Mouse (Mus musculus) intestine, embryonic 16.5 days (tissue): ENCODE data around the gene Prkg1. TPM values are rescaled to one million over a fixed set of nuclear protein-coding genes. Genes with fewer than 3 reads are reported as not detected.

ENCODE experiments used
- ATAC-seq: fragments of 200-750 bp; cut with Nextera tagmentation; 2 replicates; pipeline ENCODE4 v1.8.0; 2017; ENCODE audit warnings: moderate TSS enrichment, moderate library complexity
- H3K27ac ChIP-seq: fragments of 300-500 bp; sonication (generic); 2 replicates; pipeline ENCODE4 v1.5.1; 2014; ENCODE audit warnings: mild to moderate bottlenecking, low read length
- H3K27me3 ChIP-seq: fragments of 300-500 bp; sonication (generic); replicated peaks from 2 replicates; pipeline ENCODE4 v1.6.1; 2014; ENCODE audit warnings: low read length, control low read depth, mixed read lengths; ENCODE audit not compliant: control insufficient read depth, insufficient read depth
- H3K36me3 ChIP-seq: fragments of 300-500 bp; sonication (generic); 2 replicates; pipeline ENCODE4 v1.6.1; 2014; ENCODE audit warnings: low read length, control low read depth; ENCODE audit not compliant: control insufficient read depth, insufficient read depth
- H3K4me1 ChIP-seq: fragments of 300-500 bp; sonication (generic); 2 replicates; pipeline ENCODE4 v1.6.1; 2014; ENCODE audit warnings: low read length, control low read depth, mixed read lengths; ENCODE audit not compliant: control insufficient read depth, insufficient read depth
- H3K4me2 ChIP-seq: fragments of 300-500 bp; sonication (generic); 2 replicates; pipeline ENCODE4 v1.6.1; 2014; ENCODE audit warnings: low read depth, low read length, control low read depth
- H3K4me3 ChIP-seq: fragments of 300-500 bp; sonication (generic); 2 replicates; pipeline ENCODE4 v1.5.1; 2014; ENCODE audit warnings: mild to moderate bottlenecking, low read length
- H3K9ac ChIP-seq: fragments of 300-500 bp; sonication (generic); 2 replicates; pipeline ENCODE4 v1.6.1; 2014; ENCODE audit warnings: low read depth, low read length
- H3K9me3 ChIP-seq: fragments of 300-500 bp; sonication (generic); 2 replicates; pipeline ENCODE4 v1.6.1; 2016; ENCODE audit warnings: low read length, control low read depth; ENCODE audit not compliant: control insufficient read depth
- WGBS: fragments of 180-500 bp; shearing (Covaris S2); extraction: QIAGEN DNeasy Blood & Tissue Kit; methylation state at CpG from one replicate; pipeline ENCODE4 v1.1.7; 2014; 5-methylcytosine and 5-hydroxymethylcytosine counted together
- polyA plus RNA-seq: library from polyadenylated mRNA; unstranded; fragments of >200 nt; fragmentation: Nextera tagmentation; extraction: Ambion mirVana; gene quantifications from 2 replicates; pipeline ENCODE4 v1.2.1, GENCODE M21; 2015

Gene Prkg1
- polyA plus RNA-seq, 1 experiment from 2014 or later: 6.6 TPM

DNA sequence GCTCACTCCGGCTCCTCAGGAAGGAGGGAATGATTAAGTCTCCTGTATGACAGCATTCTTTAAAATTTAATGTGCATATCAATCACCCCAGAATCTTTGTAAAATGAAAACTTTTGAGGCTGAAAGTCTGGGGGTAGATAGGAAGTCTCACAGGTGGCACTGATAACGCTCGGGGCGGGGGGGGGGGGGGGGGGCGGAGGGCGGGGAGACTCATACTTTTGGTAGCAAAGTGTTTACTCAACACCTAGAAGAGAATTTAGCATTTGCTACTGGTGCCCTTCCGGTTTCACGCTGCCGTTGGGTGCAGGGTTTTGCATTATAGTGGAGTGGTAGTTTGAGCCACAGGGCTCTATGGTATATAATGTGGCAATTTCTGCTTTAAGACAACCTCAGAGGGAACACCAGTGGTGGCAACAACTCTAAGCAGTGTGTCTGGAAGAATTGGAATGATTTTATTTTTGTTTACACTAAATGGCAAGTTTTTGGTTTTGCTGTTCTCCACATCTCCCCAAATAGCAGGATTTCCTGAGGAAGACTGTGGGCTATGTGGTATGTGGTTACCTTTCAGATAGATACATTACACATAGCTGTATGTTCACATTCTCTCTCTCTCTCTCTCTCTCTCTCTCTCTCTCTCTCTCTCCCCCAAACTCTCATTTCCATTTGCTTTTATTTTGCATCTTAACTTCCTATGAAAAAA lies 427.5 kb downstream of the Prkg1 start:
- Histone ChIP-seq H3K9ac (no peak overlapping the region), H3K27me3 (no peaks in the 10 kb centered on the region), H3K36me3 (no peaks in the 10 kb centered on the region), H3K27ac (no peak overlapping the region), H3K9me3 (no peaks in the 10 kb centered on the region), H3K4me1 (no peaks in the 10 kb centered on the region), H3K4me2 (no peak overlapping the region), H3K4me3 (no peak overlapping the region)
- WGBS: 62% methylated on average over 8 of the region's 9 CpGs
- no peak for ATAC-seq

DNA sequence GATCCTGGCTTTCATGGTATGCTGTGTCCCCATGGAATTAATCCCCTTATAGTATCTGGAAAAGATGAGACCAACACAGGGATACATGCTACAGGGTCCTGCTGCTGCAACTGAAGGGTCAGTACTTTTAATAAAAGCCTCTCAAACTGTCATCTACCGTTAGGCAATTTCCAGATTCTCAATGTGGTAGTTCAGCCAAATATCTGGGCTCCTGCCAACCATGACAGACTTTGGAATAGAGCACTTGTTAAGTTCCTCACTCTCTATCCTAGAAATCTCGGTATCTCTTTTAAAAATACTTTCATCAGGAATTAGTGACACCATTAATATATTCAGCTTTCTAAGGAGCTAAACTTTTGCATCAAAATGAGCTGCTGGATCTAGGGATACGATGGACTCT lies 428.5 kb downstream of the Prkg1 start:
- WGBS: 68% methylated on average over 3 of the region's 3 CpGs
- Histone ChIP-seq H3K9ac (no peak overlapping the region), H3K27ac (no peak overlapping the region), H3K9me3 (no peaks in the 10 kb centered on the region), H3K4me2 (no peak overlapping the region), H3K4me1 (no peaks in the 10 kb centered on the region), H3K27me3 (no peaks in the 10 kb centered on the region), H3K4me3 (no peak overlapping the region), H3K36me3 (no peaks in the 10 kb centered on the region)
- ATAC-seq: no peak

DNA sequence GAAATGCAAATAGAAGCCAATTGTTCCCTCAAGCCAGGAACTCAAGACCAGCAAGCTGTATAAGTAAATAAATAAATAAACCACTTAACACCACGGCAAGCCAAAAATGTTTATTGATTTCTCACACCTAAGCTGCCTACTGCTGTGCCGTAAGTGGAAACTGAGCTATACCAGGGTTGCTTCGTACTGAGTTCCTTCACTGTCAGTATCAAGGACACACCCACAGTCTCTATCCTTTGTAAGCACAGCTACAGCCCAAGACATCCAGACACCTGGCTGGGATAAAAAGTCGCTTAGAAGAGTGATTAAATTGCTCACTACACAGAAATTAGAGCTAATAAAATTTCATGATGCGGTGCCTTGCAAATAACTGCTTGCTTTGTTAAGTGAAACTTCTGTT lies 434.9 kb downstream of the Prkg1 start:
- H3K9ac ChIP-seq: no peak overlapping the region
- H3K4me3 ChIP-seq: no peak overlapping the region
- ATAC-seq: no peak
- H3K4me1 ChIP-seq: 0 out of 2 replicates have a peak, but pooled peaks cover 2% of the 10 kb centered on the region
- no peaks in the 10 kb centered on the region for H3K9me3 ChIP-seq
- 33% methylated on average over 5 of the region's 5 CpGs for WGBS
- H3K27ac ChIP-seq: no peak overlapping the region
- no peaks in the 10 kb centered on the region for H3K36me3 ChIP-seq
- no peak overlapping the region for H3K4me2 ChIP-seq
- H3K27me3 ChIP-seq: no peaks in the 10 kb centered on the region

DNA sequence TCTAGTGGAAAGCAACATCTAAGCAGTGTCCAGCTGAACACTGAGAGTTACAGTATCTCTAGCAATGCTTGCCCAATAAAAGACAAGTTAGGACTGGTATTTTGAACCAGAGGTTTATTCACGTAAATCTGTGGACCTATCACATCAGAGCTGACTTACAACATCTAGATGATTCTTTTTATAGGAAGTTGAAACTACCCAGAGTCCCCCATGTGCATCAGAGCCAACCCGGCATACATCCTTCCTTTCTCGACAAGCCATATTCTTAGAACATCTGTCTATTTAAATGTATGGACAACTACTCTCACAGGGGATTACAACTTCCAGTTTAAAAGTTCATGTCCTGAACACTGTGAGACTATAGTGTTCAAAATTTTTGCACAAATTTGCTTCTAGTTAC lies 460.1 kb downstream of the Prkg1 start:
- no peak overlapping the region for H3K9ac ChIP-seq
- no peak overlapping the region for H3K4me2 ChIP-seq
- H3K9me3 ChIP-seq: no peaks in the 10 kb centered on the region
- H3K4me1 ChIP-seq: no peaks in the 10 kb centered on the region
- 80% methylated on average over 3 of the region's 3 CpGs for WGBS
- no peaks in the 10 kb centered on the region for H3K36me3 ChIP-seq
- H3K27ac ChIP-seq: no peak overlapping the region
- H3K4me3 ChIP-seq: no peak overlapping the region
- no peaks in the 10 kb centered on the region for H3K27me3 ChIP-seq
- ATAC-seq: no peak

DNA sequence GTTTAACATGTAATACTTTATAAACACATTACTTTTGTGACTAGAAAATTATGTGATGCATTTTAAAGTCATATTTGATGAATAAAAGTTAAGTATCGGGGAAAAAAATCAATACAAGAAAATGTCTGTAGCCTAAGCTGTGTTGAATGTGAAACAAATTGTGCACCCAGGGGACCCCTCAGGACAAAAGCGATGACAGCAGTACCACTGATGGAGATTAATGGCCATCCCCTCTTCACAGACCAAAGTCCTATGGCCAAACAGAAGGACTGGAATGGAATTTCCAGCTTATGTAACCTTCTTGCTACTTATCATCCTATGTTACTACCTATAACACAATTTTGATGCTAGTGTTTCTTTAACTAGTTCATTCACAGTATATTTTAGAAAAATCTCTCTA lies 473.6 kb downstream of the Prkg1 start:
- Histone ChIP-seq H3K4me1 (no peaks in the 10 kb centered on the region), H3K4me3 (no peak overlapping the region), H3K27ac (no peak overlapping the region), H3K36me3 (no peaks in the 10 kb centered on the region), H3K4me2 (no peak overlapping the region), H3K27me3 (no peaks in the 10 kb centered on the region), H3K9ac (no peak overlapping the region), H3K9me3 (no peaks in the 10 kb centered on the region)
- ATAC-seq: no peak
- WGBS: 75% methylated on average over 2 of the region's 2 CpGs

DNA sequence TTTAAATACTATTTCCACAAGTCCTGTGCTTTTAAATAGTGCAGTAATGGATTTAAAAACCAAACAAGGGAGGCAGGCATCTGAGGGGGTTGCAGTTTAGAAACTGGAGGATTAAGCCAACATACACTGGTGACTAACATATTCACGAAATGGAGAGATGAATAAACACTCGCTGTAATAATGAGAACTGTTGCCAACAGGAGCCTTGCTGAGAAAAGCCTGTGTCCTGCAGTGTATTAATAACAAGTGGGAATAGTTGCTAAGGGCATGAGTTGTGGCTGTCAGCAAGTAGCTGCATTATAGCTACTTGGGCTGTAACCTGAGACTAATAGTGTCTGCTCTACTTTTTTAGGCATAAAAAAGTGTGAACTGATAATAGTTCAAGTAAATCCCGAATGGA lies 480.3 kb downstream of the Prkg1 start:
- H3K4me2 ChIP-seq: no peak overlapping the region
- no peak overlapping the region for H3K9ac ChIP-seq
- H3K4me1 ChIP-seq: no peaks in the 10 kb centered on the region
- H3K36me3 ChIP-seq: no peaks in the 10 kb centered on the region
- ATAC-seq: no peak
- no peaks in the 10 kb centered on the region for H3K27me3 ChIP-seq
- H3K9me3 ChIP-seq: no peaks in the 10 kb centered on the region
- WGBS: 28% methylated on average over 3 of the region's 3 CpGs
- no peak overlapping the region for H3K4me3 ChIP-seq
- H3K27ac ChIP-seq: no peak overlapping the region

DNA sequence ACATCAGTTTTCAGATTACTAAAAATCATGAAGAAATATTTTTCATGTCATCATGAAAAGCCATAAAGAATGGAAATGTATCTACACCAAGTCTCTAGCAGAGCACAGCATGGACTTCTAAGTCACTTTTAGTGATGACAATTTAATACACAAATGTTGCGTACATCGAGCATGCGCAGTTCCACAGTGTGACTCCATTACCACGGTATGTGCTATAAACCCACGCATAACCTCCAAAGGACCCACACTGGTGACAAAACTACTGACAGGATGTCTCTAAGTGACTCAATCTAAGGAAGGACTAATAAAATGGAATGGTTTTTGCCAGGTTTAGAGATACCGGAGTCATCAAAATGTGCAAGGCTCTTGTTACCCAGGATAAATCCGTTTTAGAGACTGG lies 480.7 kb downstream of the Prkg1 start:
- Histone ChIP-seq H3K27ac (no peak overlapping the region), H3K9me3 (no peaks in the 10 kb centered on the region), H3K4me2 (no peak overlapping the region), H3K4me3 (no peak overlapping the region), H3K36me3 (no peaks in the 10 kb centered on the region), H3K4me1 (no peaks in the 10 kb centered on the region), H3K9ac (no peak overlapping the region), H3K27me3 (no peaks in the 10 kb centered on the region)
- ATAC-seq: no peak
- 85% methylated on average over 7 of the region's 7 CpGs for WGBS

DNA sequence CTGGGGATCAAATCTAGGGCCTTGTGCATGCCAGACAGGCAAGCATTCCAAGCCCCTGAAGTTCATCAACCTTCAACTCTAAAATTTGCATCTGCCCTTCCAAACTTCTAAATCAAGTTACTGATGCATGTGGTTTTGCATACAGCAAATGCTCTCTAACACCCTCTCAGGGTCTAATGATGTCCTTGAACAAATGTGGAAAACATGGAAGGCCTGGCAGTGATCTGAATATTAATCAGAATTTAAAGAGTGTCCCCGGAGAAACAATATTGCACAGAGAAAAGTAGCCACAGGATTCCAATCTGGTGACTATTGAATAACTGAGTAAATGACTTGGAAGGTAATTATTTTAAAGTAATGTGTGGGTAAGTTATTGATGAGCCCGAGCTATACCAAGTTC lies 481.2 kb downstream of the Prkg1 start:
- no peaks in the 10 kb centered on the region for H3K9me3 ChIP-seq
- H3K4me2 ChIP-seq: no peak overlapping the region
- no peak overlapping the region for H3K27ac ChIP-seq
- no peaks in the 10 kb centered on the region for H3K36me3 ChIP-seq
- H3K27me3 ChIP-seq: no peaks in the 10 kb centered on the region
- H3K9ac ChIP-seq: no peak overlapping the region
- no peaks in the 10 kb centered on the region for H3K4me1 ChIP-seq
- ATAC-seq: no peak
- no peak overlapping the region for H3K4me3 ChIP-seq
- 88% methylated on average over 2 of the region's 2 CpGs for WGBS

DNA sequence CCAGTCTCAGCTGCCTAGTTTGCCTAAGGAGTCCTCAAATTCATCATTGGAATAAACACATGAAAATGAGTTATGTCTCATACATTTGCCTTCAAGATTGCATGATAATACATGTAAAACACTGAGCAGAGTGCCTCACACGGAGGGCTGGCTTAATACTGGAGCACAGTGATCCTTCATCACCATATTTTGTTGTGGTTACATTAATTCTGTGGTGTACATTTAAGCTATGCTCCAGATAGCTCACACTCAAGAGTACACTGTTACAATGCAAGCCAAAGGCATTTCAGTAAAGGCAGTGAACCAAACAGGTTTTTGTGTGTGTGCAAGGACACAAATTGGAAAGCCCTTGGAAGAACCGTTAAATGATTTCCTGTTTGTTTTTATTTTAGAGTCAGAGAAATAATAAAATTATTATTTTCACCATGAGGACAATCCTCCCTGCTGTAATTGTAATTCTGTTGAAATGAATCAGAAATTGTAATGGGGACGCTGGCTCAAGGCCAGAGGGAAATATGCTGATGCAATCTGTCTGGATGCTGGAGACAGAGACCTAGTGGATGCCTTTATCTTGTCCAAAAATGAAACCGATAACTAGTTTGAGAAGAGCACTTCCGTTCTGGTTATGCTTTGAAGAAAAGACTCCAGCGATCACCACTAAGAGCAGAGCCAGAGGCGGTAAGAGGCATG lies 484.9 kb downstream of the Prkg1 start:
- no peak for ATAC-seq
- Histone ChIP-seq H3K4me2 (no peak overlapping the region), H3K9ac (no peak overlapping the region), H3K36me3 (no peaks in the 10 kb centered on the region), H3K9me3 (no peaks in the 10 kb centered on the region), H3K4me1 (no peaks in the 10 kb centered on the region), H3K4me3 (no peak overlapping the region), H3K27ac (no peak overlapping the region), H3K27me3 (no peaks in the 10 kb centered on the region)
- 69% methylated on average over 7 of the region's 7 CpGs for WGBS

DNA sequence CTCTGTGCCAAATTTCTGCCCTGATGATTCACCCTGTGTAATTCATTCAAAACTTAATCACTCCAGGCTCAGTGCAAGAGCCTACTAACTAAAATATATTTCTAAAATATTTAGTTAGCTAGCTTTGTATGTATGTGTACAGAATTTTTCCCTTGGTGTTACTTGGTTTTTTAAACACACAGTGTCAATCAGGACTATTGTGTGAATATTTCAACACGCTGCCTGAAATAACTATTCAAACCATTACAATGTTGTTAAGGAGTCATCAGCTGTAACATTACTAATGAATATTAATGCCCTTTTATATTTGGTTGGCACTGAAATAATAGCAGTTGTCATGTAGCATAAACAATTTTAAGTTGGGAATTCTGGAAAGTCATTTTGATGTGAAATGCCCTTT lies 502.4 kb downstream of the Prkg1 start:
- H3K4me2 ChIP-seq: no peak overlapping the region
- no peak overlapping the region for H3K4me3 ChIP-seq
- WGBS: 73% methylated on average over 1 of the region's 1 CpGs
- no peaks in the 10 kb centered on the region for H3K9me3 ChIP-seq
- no peak overlapping the region for H3K9ac ChIP-seq
- H3K4me1 ChIP-seq: no peaks in the 10 kb centered on the region
- no peak overlapping the region for H3K27ac ChIP-seq
- no peak for ATAC-seq
- H3K36me3 ChIP-seq: no peaks in the 10 kb centered on the region
- H3K27me3 ChIP-seq: no peaks in the 10 kb centered on the region
